Mouse (Mus musculus): ENCODE data around the gene Lbhd1. TPM values are rescaled to one million over a fixed set of nuclear protein-coding genes. Genes with fewer than 3 reads are reported as not detected.
"Not testable (repeated sequence)": the region's sequence is repeated elsewhere in the genome, so short reads cannot be mapped to it uniquely, and the experiment has no call there.

Gene Lbhd1
- polyA plus RNA-seq, 1 experiment, result 0.55 TPM

- H3K27me3 ChIP-seq (ENCODE audit: control insufficient read depth, insufficient read depth, low read length), result no peaks in the 10 kb centered on the region
- H3K27ac ChIP-seq (ENCODE audit: insufficient read depth, low read depth, low read length), result peak within 1 kb of the TSS; percentile 75
- TF ChIP-seq POLR2A (IDR thresholded peaks at IDR 0.05; ENCODE audit: low read depth, low read length) (peak; percentile 92), CTCF (IDR thresholded peaks at IDR 0.05; ENCODE audit: extremely low read depth, insufficient read length, insufficient replicate concordance, low read depth, low read length) (no peak)
- peak within 1 kb of the TSS; percentile 86 for H3K4me3 ChIP-seq (ENCODE audit: low read depth, low read length)
- under 1% methylated on average over 58 of the region's 58 CpGs for WGBS
- H3K36me3 ChIP-seq (ENCODE audit: control insufficient read depth, insufficient read depth, low read length), result peaks cover 5% of the 10 kb centered on the region; the same call in 1 of the 2 replicates
- H3K4me1 ChIP-seq (ENCODE audit: control insufficient read depth, insufficient read depth, insufficient read length, low read length), result no peaks in the 10 kb centered on the region; the same call in 1 of the 2 replicates
These were observed 5.2 kb downstream of the Lbhd1 start, which contains the start of the genes 1810009A15Rik and Gm49416 for GRCm38 (mm10) chr19:8888511-8889385. TSS of gene 1810009A15Rik (plus strand) at chr19:8888853. TSS of gene Gm49416 (plus strand) at chr19:8888926.

- 1% methylated on average over 54 of the region's 54 CpGs for WGBS
- Histone ChIP-seq H3K4me3 (ENCODE audit: low read depth, low read length) (peak within 1 kb of the TSS; percentile 99), H3K4me1 (ENCODE audit: control insufficient read depth, insufficient read depth, insufficient read length, low read length) (peaks cover 8% of the 10 kb centered on the region), H3K36me3 (ENCODE audit: control insufficient read depth, insufficient read depth, low read length) (peaks cover 13% of the 10 kb centered on the region; the same call in 1 of the 2 replicates), H3K27ac (ENCODE audit: insufficient read depth, low read depth, low read length) (peak within 1 kb of the TSS; percentile 46), H3K27me3 (ENCODE audit: control insufficient read depth, insufficient read depth, low read length) (no peaks in the 10 kb centered on the region)
- TF ChIP-seq POLR2A (IDR thresholded peaks at IDR 0.05; ENCODE audit: low read depth, low read length), result peak; percentile 64
- no peak for TF ChIP-seq CTCF (IDR thresholded peaks at IDR 0.05; ENCODE audit: extremely low read depth, insufficient read length, insufficient replicate concordance, low read depth, low read length)
These were observed 9.6 kb downstream of the Lbhd1 start, which contains the start of gene Ints5 for GRCm38 (mm10) chr19:8892829-8893766. TSS of gene Ints5 (plus strand) at chr19:8893005.

- Histone ChIP-seq H3K36me3 (ENCODE audit: control insufficient read depth, insufficient read depth, low read length) (peaks cover 11% of the 10 kb centered on the region; the same call in 1 of the 2 replicates), H3K4me1 (ENCODE audit: control insufficient read depth, insufficient read depth, insufficient read length, low read length) (peaks cover 8% of the 10 kb centered on the region), H3K27me3 (ENCODE audit: control insufficient read depth, insufficient read depth, low read length) (no peaks in the 10 kb centered on the region), H3K27ac (ENCODE audit: insufficient read depth, low read depth, low read length) (no peak overlapping the region), H3K4me3 (ENCODE audit: low read depth, low read length) (no peak overlapping the region)
- TF ChIP-seq POLR2A (IDR thresholded peaks at IDR 0.05; ENCODE audit: low read depth, low read length), result no peak
- TF ChIP-seq CTCF (IDR thresholded peaks at IDR 0.05; ENCODE audit: extremely low read depth, insufficient read length, insufficient replicate concordance, low read depth, low read length), result no peak
- WGBS, result 89% methylated on average over 9 of the region's 9 CpGs
These were observed 11.9 kb downstream of the Lbhd1 start for GRCm38 (mm10) chr19:8895397-8895960.

- H3K36me3 ChIP-seq (ENCODE audit: control insufficient read depth, insufficient read depth, low read length); H3K27ac ChIP-seq (ENCODE audit: insufficient read depth, low read depth, low read length); H3K4me3 ChIP-seq (ENCODE audit: low read depth, low read length); H3K27me3 ChIP-seq (ENCODE audit: control insufficient read depth, insufficient read depth, low read length); H3K4me1 ChIP-seq (ENCODE audit: control insufficient read depth, insufficient read depth, insufficient read length, low read length): not testable (repeated sequence)
- WGBS, result 57% methylated on average over 5 of the region's 5 CpGs
These were observed 12.7 kb downstream of the Lbhd1 start for GRCm38 (mm10) chr19:8896231-8896630.

- Histone ChIP-seq H3K36me3 (ENCODE audit: control insufficient read depth, insufficient read depth, low read length) (peaks cover 13% of the 10 kb centered on the region), H3K27ac (ENCODE audit: insufficient read depth, low read depth, low read length) (peak overlapping the region; percentile 84), H3K4me3 (ENCODE audit: low read depth, low read length) (peak overlapping the region; percentile 71)
- WGBS, result 15% methylated on average over 21 of the region's 21 CpGs
- not testable (repeated sequence) for H3K4me1 ChIP-seq (ENCODE audit: control insufficient read depth, insufficient read depth, insufficient read length, low read length); H3K27me3 ChIP-seq (ENCODE audit: control insufficient read depth, insufficient read depth, low read length)
These were observed 13.8 kb downstream of the Lbhd1 start for GRCm38 (mm10) chr19:8897211-8897864.

- 1% methylated on average over 53 of the region's 53 CpGs for WGBS
- H3K4me3 ChIP-seq (ENCODE audit: low read depth, low read length), result peak within 1 kb of the TSS; percentile 71
- TF ChIP-seq CTCF (IDR thresholded peaks at IDR 0.05; ENCODE audit: extremely low read depth, insufficient read length, insufficient replicate concordance, low read depth, low read length) (no peak; the same call in 1 of the 2 replicates), POLR2A (IDR thresholded peaks at IDR 0.05; ENCODE audit: low read depth, low read length) (peak; percentile 70; the same call in 1 of the 2 replicates)
- peaks cover 8% of the 10 kb centered on the region for H3K4me1 ChIP-seq (ENCODE audit: control insufficient read depth, insufficient read depth, insufficient read length, low read length)
- H3K36me3 ChIP-seq (ENCODE audit: control insufficient read depth, insufficient read depth, low read length), result peaks cover 17% of the 10 kb centered on the region
- H3K27ac ChIP-seq (ENCODE audit: insufficient read depth, low read depth, low read length), result peak within 1 kb of the TSS; percentile 84
- H3K27me3 ChIP-seq (ENCODE audit: control insufficient read depth, insufficient read depth, low read length), result no peaks in the 10 kb centered on the region
These were observed 14.4 kb downstream of the Lbhd1 start, which contains the start of gene Ganab for GRCm38 (mm10) chr19:8897865-8898495. TSS of gene Ganab (plus strand) at chr19:8898071.

All from small intestine, adult 2 months (tissue).